Mouse (Mus musculus) stomach, embryonic 16.5 days (tissue): Measurements from ENCODE around the gene Tmsb15b2. TPM values are rescaled to one million over a fixed set of nuclear protein-coding genes. Genes with fewer than 3 reads are reported as not detected.
"Not testable (repeated sequence)": the region's sequence is repeated elsewhere in the genome, so short reads cannot be mapped to it uniquely, and the experiment has no call there.

Experiments used
- ATAC-seq: fragments of 200-750 bp; cut with Nextera tagmentation; 2 replicates; pipeline ENCODE4 v1.8.0; 2017; ENCODE audit warnings: moderate number of reproducible peaks, moderate TSS enrichment; ENCODE audit not compliant: insufficient read depth, low FRiP score
- H3K27ac ChIP-seq: fragments of 300-500 bp; sonication (generic); 2 replicates; pipeline ENCODE4 v1.5.1; 2014; ENCODE audit warnings: low read length
- H3K27me3 ChIP-seq: fragments of 300-500 bp; sonication (generic); 2 replicates; pipeline ENCODE4 v1.6.1; 2014; ENCODE audit warnings: low read length, control low read depth, mixed read lengths; ENCODE audit not compliant: control insufficient read depth, insufficient read depth
- H3K36me3 ChIP-seq: fragments of 300-500 bp; sonication (generic); 2 replicates; pipeline ENCODE4 v1.6.1; 2014; ENCODE audit warnings: low read length; ENCODE audit not compliant: control insufficient read depth, insufficient read depth
- H3K4me1 ChIP-seq: fragments of 300-500 bp; sonication (generic); 2 replicates; pipeline ENCODE4 v1.6.1; 2014; ENCODE audit warnings: low read length, control low read depth, mixed read lengths; ENCODE audit not compliant: control insufficient read depth, insufficient read depth
- H3K4me2 ChIP-seq: fragments of 300-500 bp; sonication (generic); 2 replicates; pipeline ENCODE4 v1.6.1; 2014; ENCODE audit warnings: low read depth, low read length, mixed read lengths
- H3K4me3 ChIP-seq: fragments of 300-500 bp; sonication (generic); replicated peaks from 2 replicates; pipeline ENCODE4 v1.5.1; 2014; ENCODE audit warnings: mild to moderate bottlenecking, low read length
- H3K9ac ChIP-seq: fragments of 300-500 bp; sonication (generic); 2 replicates; pipeline ENCODE4 v1.6.1; 2014; ENCODE audit warnings: low read length
- H3K9me3 ChIP-seq: fragments of 300-500 bp; sonication (generic); replicated peaks from 2 replicates; pipeline ENCODE4 v1.6.1; 2016; ENCODE audit warnings: low read length, control low read depth; ENCODE audit not compliant: control insufficient read depth
- WGBS: fragments of 180-500 bp; shearing (Covaris S2); extraction: QIAGEN DNeasy Blood & Tissue Kit; methylation state at CpG from one replicate; pipeline ENCODE4 v1.1.7; 2014; 5-methylcytosine and 5-hydroxymethylcytosine counted together
- polyA plus RNA-seq: library from polyadenylated mRNA; unstranded; fragments of >200 nt; fragmentation: Nextera tagmentation; extraction: Ambion mirVana; gene quantifications from 2 replicates; pipeline ENCODE4 v1.2.1, GENCODE M21; 2015

Gene Tmsb15b2
- polyA plus RNA-seq, 1 experiment from 2014 or later, result 52.2 TPM

DNA sequence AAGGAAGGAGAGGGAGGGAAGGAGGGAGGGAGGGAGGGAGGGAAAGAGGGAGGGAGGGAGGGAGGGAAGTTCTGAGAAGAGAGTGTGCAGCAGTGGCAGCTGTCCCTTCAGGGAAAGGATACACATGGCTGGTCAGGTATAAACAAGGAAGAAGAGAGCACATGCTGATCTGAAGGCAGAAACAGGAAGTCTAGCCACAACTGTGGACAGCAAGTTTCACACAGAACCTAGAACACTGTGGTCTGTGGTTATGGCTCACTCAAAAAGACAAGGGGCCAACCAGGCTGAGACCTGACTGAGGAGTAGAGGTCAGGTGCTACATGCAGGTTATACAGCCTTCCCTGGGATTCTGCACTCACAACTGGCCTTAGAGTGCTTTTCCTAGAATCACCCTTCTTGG, 10.7 kb upstream of the Tmsb15b2 start:
- no peaks in the 10 kb centered on the region for H3K9me3 ChIP-seq
- no peaks in the 10 kb centered on the region for H3K36me3 ChIP-seq
- no peak overlapping the region for H3K9ac ChIP-seq
- H3K27ac ChIP-seq, result no peak overlapping the region
- H3K27me3 ChIP-seq, result no peaks in the 10 kb centered on the region; the same call in 1 of the 2 replicates
- H3K4me2 ChIP-seq, result no peak overlapping the region
- no peak overlapping the region for H3K4me3 ChIP-seq
- no peak for ATAC-seq
- H3K4me1 ChIP-seq, result no peaks in the 10 kb centered on the region

DNA sequence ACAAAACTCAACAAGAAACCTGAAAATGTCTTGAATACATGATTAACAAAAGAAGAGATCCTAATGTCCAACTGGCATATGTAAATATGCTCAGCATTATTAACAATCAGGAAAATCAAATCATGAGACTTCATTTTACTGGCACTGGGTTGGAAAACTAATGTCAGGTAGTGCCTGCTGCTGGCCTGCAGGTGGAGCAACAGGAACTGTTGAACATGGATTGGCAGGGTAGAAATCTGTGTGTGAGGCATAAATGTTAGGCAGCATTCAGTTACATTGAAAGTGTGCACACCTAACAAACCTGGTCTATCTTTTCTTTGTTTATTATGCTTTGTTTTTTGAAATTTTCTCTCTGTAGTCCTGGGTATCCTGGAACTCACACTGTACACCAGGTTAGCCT, 3.3 kb upstream of the Tmsb15b2 start:
- H3K4me2 ChIP-seq, result no peak overlapping the region

DNA sequence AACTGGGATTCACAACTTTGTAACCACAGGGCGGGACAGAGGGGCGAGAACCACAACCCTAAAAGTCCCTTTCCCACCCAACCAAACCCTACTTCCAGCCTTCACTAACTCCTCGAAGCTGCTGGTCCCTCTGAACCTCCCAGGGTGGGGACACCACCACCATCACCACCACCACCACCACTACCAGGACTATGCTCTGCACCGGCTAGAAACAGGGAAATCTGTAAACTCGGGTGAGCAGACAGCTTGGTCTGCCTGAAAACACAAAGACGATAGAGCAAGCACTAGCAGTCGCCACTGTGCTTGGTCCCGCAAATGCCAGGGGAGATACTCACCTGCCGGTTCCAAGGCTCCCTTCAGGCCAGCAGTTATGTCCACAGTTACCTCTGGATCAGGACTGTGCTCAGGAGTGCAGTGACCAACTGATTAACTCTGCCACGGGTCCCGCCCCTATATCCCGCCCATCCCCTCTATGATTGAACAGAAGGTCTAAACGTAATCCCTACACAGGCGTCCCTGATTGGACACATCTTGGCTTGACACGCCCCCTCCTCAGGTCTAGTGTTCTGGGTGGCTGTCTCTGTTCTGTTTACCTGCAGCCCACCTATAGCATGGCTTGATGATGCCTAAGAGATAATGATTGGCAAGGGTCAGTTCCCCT, 1.3 kb upstream of the Tmsb15b2 start, which contains the start of the genes Tmsb15l and Tmsb15b1:
Tmsb15l (minus strand) TSS at position 446 of the 661 bp plus-strand sequence.
Tmsb15b1 (minus strand) TSS at position 451 of the 661 bp plus-strand sequence.
- Histone ChIP-seq H3K9me3 (no peaks in the 10 kb centered on the region), H3K4me2 (peak within 1 kb of the TSS; percentile 52), H3K27ac (no peak within 1 kb of the TSS), H3K36me3 (no peaks in the 10 kb centered on the region), H3K4me3 (peak within 1 kb of the TSS; percentile 50), H3K27me3 (no peaks in the 10 kb centered on the region), H3K4me1 (no peaks in the 10 kb centered on the region), H3K9ac (peak within 1 kb of the TSS; percentile 58)
- 16% methylated on average over 15 of the region's 15 CpGs for WGBS
- ATAC-seq, result peak; percentile 100

More for the DNA sequence above, 3.3 kb upstream of the Tmsb15b2 start:
- Histone ChIP-seq H3K36me3 (no peaks in the 10 kb centered on the region), H3K9me3 (no peaks in the 10 kb centered on the region), H3K27me3 (no peaks in the 10 kb centered on the region), H3K9ac (no peak overlapping the region), H3K27ac (no peak overlapping the region), H3K4me3 (no peak overlapping the region), H3K4me1 (no peaks in the 10 kb centered on the region)
- no peak for ATAC-seq

DNA sequence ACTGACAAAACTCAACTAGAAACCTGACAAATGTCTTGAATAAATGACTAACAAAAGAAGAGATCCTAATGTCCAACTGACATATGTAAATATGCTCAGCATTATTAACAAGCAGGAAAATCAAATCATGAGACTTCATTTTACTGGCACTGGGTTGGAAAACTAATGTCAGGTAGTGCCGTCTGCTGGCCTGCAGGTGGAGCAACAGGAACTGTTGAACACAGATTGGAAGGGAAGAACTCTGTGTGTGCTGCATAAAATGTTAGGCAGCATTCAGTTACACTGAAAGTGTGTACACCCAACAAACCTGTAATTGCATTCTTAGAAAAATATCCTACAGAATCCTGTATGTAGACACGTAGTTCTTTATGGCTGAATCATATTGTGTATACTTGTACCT, 15.6 kb downstream of the Tmsb15b2 start:
- H3K36me3 ChIP-seq, result no peaks in the 10 kb centered on the region
- H3K27me3 ChIP-seq, result no peaks in the 10 kb centered on the region
- ATAC-seq, result no peak
- no peaks in the 10 kb centered on the region for H3K4me1 ChIP-seq
- no peak overlapping the region for H3K9ac ChIP-seq
- no peak overlapping the region for H3K4me2 ChIP-seq
- WGBS, result 20% methylated on average over 2 of the region's 2 CpGs
- no peak overlapping the region for H3K27ac ChIP-seq
- H3K9me3 ChIP-seq, result no peaks in the 10 kb centered on the region
- no peak overlapping the region for H3K4me3 ChIP-seq

DNA sequence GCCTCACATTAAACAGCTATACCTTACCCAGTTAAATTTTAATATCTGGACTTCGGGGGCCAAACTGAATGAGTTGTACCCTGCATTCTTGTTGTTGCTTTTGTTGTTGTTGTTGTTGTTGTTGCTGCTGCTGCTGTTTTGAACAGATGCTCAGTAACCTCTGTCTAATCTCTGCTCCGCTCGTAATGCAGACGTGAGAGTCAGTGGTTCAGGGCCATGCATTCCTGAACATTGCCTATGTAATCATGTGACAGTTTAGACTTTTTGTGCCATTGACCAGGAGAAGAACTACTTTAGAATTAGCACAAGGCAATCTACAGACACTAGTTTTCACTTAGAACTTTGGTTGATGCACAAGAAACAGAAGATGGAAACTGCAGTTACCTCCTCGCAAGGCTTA, 17.0 kb downstream of the Tmsb15b2 start:
- peak overlapping the region; percentile 34; the same call in 1 of the 2 replicates for H3K4me2 ChIP-seq
- H3K27ac ChIP-seq, ATAC-seq, H3K9me3 ChIP-seq, H3K36me3 ChIP-seq, H3K9ac ChIP-seq, H3K27me3 ChIP-seq, H3K4me1 ChIP-seq: not testable (repeated sequence)
- H3K4me3 ChIP-seq, result peak overlapping the region; percentile 31; the same call in 1 of the 2 replicates
- 51% methylated on average over 5 of the region's 5 CpGs for WGBS

DNA sequence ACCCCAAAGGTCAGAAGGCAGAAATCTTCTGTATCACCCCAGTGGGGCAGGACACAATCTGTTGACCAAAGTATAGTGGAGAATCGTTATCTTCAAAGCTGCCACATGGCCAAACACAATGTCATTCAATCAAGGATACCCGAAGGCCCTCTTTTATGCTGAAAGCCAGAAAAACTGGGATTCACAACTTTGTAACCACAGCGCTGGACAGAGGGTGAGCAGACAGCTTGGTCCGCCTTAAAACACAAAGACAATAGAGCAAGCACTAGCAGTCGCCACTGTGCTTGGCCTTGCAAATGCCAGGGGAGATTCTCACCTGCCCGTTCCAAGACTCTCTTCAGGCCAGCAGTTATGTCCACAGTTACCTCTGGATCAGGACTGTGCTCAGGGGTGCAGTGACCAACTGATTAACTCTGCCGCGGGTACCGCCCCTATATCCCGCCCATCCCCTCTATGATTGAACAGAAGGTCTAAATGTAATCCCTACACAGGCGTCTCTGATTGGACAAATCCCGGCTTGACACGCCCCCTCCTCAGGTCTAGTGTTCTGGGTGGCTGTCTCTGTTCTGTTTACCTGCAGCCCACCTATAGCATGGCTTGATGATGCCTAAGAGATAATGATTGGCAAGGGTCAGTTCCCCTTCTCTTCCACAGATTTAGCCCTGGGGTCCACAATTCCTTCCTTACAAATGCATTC, 17.6 kb downstream of the Tmsb15b2 start:
- not testable (repeated sequence) for H3K27ac ChIP-seq, H3K4me1 ChIP-seq, H3K9me3 ChIP-seq, H3K9ac ChIP-seq, H3K27me3 ChIP-seq, H3K36me3 ChIP-seq
- 15% methylated on average over 13 of the region's 13 CpGs for WGBS
- peak overlapping the region; percentile 34; the same call in 1 of the 2 replicates for H3K4me2 ChIP-seq
- peak overlapping the region; percentile 31 for H3K4me3 ChIP-seq
- ATAC-seq, result peak; percentile 93

DNA sequence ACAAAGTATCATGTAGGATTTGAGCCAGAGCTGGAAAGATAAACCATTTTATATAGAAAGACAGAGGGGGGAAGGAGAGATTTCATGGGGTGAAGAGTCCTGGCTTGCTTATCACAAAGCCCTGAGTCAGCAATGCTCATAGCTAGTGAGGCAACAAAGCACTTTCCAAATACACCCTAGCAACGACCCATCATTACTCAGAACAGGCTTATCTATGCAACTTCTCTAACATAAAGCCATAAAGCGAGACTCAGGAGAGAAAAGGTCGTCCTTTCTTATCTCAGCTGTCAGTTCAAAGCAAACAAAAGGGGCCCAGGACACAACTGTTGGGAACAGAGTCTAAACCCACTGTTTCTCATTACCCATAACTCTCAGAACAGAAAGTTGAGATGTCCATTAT, 37.3 kb downstream of the Tmsb15b2 start:
- Histone ChIP-seq H3K4me3 (no peak overlapping the region), H3K9me3 (no peaks in the 10 kb centered on the region), H3K4me1 (no peaks in the 10 kb centered on the region), H3K27me3 (no peaks in the 10 kb centered on the region), H3K27ac (no peak overlapping the region), H3K9ac (no peak overlapping the region), H3K4me2 (no peak overlapping the region), H3K36me3 (no peaks in the 10 kb centered on the region)
- 22% methylated on average over 3 of the region's 3 CpGs for WGBS
- ATAC-seq, result no peak

DNA sequence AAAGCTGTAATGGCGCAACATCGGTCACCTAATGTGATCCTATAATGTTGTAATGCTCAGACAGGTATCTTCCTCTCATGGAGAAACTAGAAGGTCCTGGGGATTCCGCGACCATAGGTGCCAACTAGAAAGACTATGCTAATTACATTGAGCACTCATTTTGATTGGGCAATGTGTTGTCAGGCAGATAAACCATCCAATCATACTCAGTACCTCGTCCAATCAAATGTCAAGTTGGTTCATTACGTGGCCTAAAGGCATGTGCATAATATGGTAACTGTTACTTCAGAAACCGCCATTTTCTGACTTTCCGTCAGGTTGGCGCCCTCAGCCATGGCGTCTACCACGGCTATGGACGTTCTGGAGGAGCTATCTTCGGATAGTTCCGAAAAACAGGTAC, 48.3 kb downstream of the Tmsb15b2 start, which contains the start of gene H2bfm:
H2bfm (plus strand) TSS at position 295 of the 400 bp plus-strand sequence.
- Histone ChIP-seq H3K27me3 (no peaks in the 10 kb centered on the region), H3K9me3 (no peaks in the 10 kb centered on the region), H3K9ac (no peak within 1 kb of the TSS), H3K36me3 (no peaks in the 10 kb centered on the region), H3K4me3 (no peak within 1 kb of the TSS), H3K4me2 (no peak within 1 kb of the TSS), H3K27ac (no peak within 1 kb of the TSS), H3K4me1 (no peaks in the 10 kb centered on the region)
- WGBS, result 90% methylated on average over 14 of the region's 14 CpGs
- no peak for ATAC-seq

DNA sequence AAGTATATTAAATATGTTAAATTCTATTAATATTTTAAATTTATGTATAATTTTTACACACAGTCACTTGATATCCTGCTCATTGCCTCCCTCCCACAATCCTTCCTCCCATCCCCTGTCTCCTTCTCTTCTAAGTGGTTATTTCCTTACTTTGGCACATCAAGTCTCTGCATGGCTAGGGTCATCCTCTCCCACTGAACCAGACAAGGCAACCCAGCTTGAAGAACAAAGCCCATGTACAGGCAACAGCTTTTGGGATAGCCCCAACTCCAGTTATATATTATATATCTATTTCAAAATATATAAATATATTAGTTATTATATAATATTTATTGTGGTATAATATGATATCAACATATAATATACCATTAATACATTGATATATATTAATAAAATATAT, 49.4 kb downstream of the Tmsb15b2 start:
- Histone ChIP-seq H3K4me2 (no peak overlapping the region), H3K27ac (no peak overlapping the region), H3K36me3 (no peaks in the 10 kb centered on the region), H3K9me3 (no peaks in the 10 kb centered on the region), H3K4me1 (no peaks in the 10 kb centered on the region), H3K27me3 (no peaks in the 10 kb centered on the region), H3K4me3 (no peak overlapping the region), H3K9ac (no peak overlapping the region)
- ATAC-seq, result no peak
